Mouse (Mus musculus): Measurements from ENCODE around the gene Lat. TPM values are rescaled to one million over a fixed set of nuclear protein-coding genes. Genes with fewer than 3 reads are reported as not detected.
"Not testable (repeated sequence)": the region's sequence is repeated elsewhere in the genome, so short reads cannot be mapped to it uniquely, and the experiment has no call there.

Gene Lat
- total RNA-seq, 2 experiments from 2014 or later, result 0.57 to 1.5 TPM

DNA sequence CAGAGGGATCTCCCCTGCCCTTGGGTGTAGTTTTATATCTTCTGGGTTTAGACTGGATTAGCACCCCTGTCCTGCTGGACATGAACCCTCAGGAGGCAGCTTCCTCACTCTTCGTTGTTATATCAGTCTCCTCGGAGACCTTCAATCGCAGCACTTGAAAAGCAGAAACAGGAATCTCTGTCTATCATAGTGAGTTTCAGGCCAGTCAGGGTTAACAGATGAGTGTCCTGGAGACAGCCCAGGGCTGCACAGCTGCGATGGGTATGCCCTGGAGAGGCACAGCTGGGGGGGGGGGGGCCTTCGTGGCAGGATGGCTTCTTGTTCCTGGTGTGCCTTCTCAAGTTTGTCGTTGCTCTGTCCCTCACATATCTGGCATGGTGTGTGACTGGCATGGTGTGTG, 28.5 kb downstream of the Lat start:
- intact Hi-C loops (cut with DNase I), result no loop called here
- no peak for DNase-seq (ENCODE audit: low spot score in 2 of 2)

DNA sequence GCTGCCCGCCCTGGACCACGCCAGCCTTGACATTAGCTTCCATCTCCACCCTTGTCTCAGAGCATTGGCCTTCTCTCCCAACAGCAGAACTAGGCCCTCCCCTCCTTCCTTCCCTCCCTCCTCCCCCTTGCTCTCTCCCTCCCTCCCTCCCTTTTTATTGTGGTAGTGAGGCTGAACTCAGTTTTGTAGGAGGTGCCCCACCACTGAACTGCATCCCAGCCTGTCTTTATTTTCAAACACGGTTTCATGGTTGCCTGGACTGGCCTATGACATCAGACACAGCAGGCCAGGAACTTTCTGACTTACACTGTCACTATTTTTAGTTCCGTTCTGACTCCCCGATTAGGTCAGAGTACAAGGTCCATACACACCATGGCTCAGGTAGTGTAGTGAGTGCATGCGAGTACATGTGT, 29.2 kb downstream of the Lat start:
- DNase-seq (ENCODE audit: low spot score in 2 of 2), result no peak

DNA sequence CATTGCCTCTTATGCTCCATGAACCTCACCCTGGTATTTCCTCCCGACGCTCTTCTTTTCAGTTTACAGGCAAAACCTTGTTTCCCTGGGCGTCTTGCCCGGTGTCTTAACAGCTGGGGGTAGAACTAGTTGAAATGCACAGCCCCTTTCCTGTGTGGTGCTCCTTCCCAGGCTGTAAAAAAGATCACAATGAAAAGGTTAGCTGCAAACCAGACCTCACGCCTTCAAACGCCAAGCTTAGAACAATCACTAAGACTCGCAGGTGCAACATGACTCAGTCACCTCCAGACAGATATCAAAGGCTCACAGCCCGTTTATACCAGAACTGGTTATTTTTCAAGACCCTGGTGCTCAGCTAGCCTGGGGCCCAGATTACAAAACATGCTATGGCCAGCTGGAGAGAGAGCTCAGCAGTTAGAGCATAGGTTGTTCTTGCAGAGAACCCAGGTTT, 29.8 kb downstream of the Lat start:
- no peak for DNase-seq (ENCODE audit: low spot score in 2 of 2)
- intact Hi-C loops (cut with DNase I), result no loop called here

More for the DNA sequence above, 29.2 kb downstream of the Lat start:
- intact Hi-C loops (cut with DNase I), result no loop called here

DNA sequence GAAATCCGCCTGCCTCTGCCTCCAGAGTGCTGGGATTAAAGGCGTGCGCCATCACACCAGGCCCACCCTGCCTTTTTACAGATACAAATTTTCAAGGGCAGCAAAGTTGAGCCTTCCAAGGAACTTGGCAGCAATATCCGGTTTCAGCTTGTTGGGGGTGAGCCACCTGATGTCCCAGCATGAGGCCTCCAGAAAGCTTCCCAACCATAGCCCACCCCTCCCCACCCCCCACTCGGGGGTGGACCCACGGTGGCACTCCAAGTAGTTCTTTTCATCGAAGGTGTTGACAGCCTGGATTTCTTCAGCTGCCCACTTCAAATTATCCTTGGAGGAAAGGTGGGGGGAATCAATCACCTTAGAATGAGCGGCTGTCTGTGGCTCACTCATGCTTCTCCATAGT, 30.5 kb downstream of the Lat start:
- intact Hi-C loops (cut with DNase I), result no loop called here
- DNase-seq (ENCODE audit: low spot score in 2 of 2), result no peak

DNA sequence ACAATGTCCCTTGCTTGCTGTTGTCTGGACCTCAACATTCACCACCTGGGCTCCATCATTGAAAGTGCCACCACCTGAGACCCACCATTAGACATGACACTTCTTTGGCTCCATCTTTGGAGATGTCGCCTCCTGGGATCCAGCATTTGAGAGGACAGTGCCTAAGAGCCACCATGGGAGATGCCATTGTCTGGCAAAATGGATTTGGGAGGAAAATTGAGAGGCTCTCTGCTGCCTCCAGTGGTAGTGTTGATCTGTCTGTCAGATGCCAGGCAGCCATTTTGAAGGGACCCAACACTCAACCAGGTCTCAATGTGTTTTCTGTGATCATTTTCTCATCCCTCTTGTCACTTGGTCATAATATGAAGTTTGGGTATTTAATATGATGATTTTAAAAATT, 33.8 kb downstream of the Lat start:
- intact Hi-C loops (cut with DNase I), result no loop called here
- DNase-seq (ENCODE audit: low spot score in 2 of 2), result no peak

DNA sequence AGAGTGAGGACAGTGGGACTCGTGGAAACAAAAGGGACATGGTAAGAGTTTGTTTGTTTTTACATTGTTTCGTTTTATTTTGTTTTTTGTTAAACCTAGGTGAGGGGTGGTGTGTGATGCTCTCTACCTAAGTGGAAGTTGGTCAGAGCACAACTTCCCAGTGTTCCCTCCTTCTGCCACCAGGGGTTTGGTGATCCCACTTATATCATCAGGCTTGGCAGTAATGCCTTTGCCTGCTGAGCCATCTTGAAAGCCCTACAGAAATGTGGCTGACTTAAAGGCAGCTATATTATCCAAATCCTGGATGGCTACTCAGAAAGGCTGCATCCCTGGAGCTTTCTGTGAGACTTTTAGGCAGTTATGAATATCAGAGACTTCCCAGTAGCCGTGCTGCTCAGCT, 36.7 kb downstream of the Lat start:
- DNase-seq (ENCODE audit: low spot score in 2 of 2), result no peak
- intact Hi-C loops (cut with DNase I), result loop anchor here (5.0 kb wide), 1 partner anchor 185 kb away; no protein-coding TSS in a partner anchor

DNA sequence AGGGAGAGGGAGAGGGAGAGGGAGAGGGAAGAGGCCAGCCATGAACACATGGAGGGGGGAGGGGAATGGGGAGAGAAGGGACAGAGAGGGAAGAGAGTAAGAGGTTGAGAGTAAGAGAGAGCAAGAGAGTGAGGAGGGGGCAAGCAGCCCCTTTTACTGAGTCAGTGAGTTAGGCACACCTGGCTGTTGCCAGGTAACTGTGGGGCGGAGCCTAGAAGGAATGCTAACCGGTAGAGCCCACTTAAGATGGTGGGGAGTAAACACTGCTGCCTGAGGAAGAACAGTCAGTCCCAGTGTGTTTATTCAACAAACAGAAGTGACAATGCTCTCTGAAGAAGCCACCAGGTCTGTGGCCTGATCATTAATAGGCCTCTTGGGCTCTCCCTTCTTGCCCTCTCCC, 38.7 kb downstream of the Lat start:
- DNase-seq (ENCODE audit: low spot score in 2 of 2), result no peak
- intact Hi-C loops (cut with DNase I), result loop anchor here (5.0 kb wide), 1 partner anchor 187 kb away; no protein-coding TSS in a partner anchor

DNA sequence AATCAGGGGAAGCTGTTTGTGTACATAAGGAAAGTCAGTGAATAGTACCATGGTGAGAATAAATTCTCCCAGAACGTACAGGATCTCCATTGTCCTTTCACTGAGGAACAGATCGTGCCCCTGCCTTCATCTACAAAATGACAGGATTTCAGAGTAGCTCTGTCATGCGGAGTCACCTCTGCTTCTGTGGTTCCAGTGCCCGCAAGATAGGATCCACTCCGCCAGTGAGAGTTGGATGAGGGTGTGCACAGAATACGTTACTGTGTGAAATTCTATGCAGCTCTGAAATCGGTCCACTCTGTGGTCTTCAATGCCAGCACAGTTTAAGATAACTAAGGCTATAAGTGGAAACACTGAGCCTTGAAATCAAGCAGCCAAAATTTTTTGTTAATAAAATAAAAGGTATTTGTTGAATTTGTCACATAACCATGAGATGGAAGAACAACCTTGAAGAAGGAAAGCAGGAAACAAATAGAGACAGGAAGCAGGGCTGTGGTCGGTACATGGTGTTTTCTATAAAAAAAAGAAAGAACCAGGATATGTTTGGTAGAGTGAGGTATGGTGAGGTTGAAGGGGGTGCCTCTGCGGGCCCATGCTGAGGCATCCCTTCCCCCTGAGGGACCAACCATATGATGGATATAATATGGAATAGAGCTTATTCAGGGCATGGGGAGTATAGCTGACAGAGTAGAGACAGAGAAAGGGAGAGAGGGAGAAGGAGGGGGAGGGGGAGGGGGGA, 39.3 kb downstream of the Lat start:
- intact Hi-C loops (cut with DNase I), result loop anchor here (5.0 kb wide), 1 partner anchor 187 kb away; no protein-coding TSS in a partner anchor
- DNase-seq (ENCODE audit: low spot score in 2 of 2), result no peak

DNA sequence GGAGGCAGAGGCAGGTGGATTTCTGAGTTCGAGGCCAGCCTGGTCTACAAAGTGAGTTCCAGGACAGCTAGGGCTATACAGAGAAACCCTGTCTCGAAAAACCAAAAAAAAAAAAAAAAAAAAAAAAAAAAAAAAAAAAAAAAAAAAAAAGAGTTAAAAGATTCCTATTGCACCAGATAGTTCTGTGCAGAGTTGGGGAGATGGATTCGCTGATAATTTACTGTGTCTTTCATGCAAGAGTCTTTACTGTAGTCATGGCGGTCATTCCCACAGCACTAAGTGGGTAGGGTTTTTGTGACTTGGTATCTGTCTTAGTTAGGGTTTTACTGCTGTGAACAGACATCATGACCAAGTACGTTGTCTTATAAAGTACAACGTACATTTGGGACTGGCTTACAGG, 40.5 kb downstream of the Lat start:
- intact Hi-C loops (cut with DNase I), result not testable (repeated sequence)

DNA sequence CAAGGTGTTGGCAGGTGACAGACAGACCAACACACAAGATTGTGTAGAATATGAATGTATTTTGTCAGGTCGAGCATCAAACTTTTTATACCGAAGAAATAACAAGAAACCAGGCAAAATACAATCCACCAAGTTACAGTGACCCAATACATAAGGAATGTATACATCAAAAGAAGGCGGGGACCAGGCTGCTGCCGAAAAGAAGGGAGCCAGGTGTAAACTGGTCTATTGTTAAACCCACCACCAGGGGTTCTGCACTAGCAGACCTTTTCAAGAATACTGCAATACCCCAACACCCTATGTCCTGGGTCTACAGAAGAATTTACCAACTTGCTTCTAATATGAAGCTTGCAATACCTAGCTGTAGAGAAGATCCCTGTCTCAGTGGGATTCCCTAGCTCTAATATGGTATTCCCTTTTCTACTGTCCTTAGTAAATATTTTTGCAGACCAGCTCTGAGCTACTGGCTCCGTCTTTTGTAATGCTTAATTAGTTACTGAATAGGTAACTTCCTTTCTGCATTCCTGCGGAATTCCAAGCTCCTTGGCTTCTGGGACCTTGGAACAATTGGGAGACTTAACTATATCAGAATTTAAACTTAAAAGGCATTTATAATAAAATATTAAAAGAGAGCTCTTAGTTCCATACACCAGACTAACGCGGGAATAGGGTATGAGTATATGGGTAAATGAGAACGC, 43.6 kb downstream of the Lat start:
- DNase-seq (ENCODE audit: low spot score in 2 of 2); intact Hi-C loops (cut with DNase I): not testable (repeated sequence)

More for the DNA sequence above, 40.5 kb downstream of the Lat start:
- not testable (repeated sequence) for DNase-seq (ENCODE audit: low spot score in 2 of 2)

DNA sequence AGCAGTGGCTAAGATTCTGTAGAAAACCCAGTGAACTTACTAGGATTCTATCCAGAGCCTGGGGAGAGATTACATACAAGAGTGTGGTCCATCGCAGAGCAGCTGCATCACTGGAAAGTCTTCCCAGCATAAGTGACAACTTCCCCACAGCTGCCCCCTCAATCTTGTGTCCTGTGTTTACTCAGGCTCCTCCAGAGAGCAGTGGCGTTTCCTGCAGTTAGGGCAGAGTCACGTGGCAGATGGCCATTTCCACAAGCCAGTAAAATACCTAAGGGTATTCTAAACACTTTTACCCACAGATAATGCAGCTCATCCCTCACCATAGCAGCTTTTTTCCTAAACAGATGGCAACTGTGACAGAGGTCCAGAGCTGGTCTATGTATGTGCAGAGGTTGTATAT, 44.6 kb downstream of the Lat start:
- no peak for DNase-seq (ENCODE audit: low spot score in 2 of 2)
- intact Hi-C loops (cut with DNase I), result loop anchor here (5.0 kb wide), 1 partner anchor 203 kb away; no protein-coding TSS in a partner anchor

DNA sequence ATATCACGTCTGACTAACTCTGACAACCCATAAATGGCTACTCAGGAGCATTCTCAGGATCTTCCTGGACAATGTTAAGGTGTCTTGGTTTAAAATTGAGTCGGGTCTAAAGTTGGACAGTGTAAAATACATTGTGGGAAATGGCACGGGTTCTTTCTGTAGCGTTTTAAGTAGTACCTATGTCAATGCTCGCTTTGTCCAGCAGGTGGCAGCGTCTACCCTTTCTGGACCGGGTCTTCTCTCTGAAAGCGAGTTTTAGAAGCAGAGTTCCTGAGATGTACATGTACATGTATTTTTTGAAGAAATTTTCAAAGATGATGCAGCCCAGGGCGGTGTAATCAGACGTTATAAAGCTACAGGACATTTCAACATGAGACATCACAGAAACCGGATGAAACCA, 45.6 kb downstream of the Lat start:
- DNase-seq (ENCODE audit: low spot score in 2 of 2), result peak; percentile 67 to 77
- intact Hi-C loops (cut with DNase I), result loop anchor here (1.0 to 5.0 kb wide), 2 partner anchors 55 to 204 kb away; no protein-coding TSS in a partner anchor

DNA sequence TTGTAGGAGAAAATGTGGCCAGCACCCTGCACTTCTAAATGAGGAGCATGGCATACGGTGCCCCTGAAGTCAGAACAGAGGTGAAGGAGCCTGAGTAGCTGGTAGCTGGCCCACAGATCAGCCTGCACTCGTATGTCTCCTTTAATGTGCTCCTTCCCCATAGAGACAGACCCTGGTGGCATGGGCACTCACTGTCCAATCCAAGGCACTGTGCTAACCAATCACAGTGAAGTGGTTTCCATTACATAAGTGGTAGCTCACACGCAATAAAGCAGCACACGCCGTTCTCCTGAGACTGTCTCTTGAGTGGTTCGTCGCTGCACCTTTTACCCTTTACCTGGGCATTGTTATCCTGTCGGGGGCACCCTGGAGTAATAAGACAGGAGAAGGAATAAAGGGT, 55.1 kb downstream of the Lat start:
- no peak for DNase-seq (ENCODE audit: low spot score in 2 of 2)
- intact Hi-C loops (cut with DNase I), result no loop called here

Small RNA genes lying within 50 kb of the gene (microRNA-seq; reads per million reads assigned to microRNA genes)
- gene Mir7058, result not detected

Other genes starting within 250 kb of the Lat start
- 10 to 100 TPM; 91.6 to 99.2 TPM for gene Xpo6, start 169.1 kb downstream of the Lat start, total RNA-seq (2021)
- gene Sbk1, start 97.0 kb downstream of the Lat start, total RNA-seq (2021), result 10 to 100 TPM; 65.2 to 69.9 TPM
- gene Spns1, start 7.9 kb upstream of the Lat start, total RNA-seq (2021), result 10 to 100 TPM; 81.5 to 85.5 TPM
- gene Nfatc2ip, start 27.2 kb upstream of the Lat start, total RNA-seq (2021), result 1 to 10 TPM; 5.2 to 5.5 TPM
- not detected for gene Cd19, start 45.3 kb upstream of the Lat start, total RNA-seq (2021)
- 10 to 100 TPM; 11.0 to 11.6 TPM for gene Rabep2, start 59.2 kb upstream of the Lat start, total RNA-seq (2021)
- gene Atp2a1, start 93.5 kb upstream of the Lat start, total RNA-seq (2021), result under 1 TPM in 1 of 2 experiments, not detected in 1; 0.54 TPM
- 10 to 100 TPM; 68.5 to 73.5 TPM for gene Sh2b1, start 105.9 kb upstream of the Lat start, total RNA-seq (2021)
- 10 to 100 TPM; 77.2 to 81.6 TPM for gene Tufm, start 117.8 kb upstream of the Lat start, total RNA-seq (2021)
- gene Atxn2l, start 133.9 kb upstream of the Lat start, total RNA-seq (2021), result 100 to 1,000 TPM; 102 to 144 TPM
- gene Eif3c, start 196.8 kb upstream of the Lat start, total RNA-seq (2021), result 100 to 1,000 TPM; 169 to 193 TPM
- gene Apobr, start 215.4 kb upstream of the Lat start, total RNA-seq (2021), result under 1 TPM; 0.39 to 0.63 TPM
- gene Cln3, start 216.2 kb upstream of the Lat start, total RNA-seq (2021), result 10 to 100 TPM; 27.4 to 35.8 TPM
- gene Il27, start 225.4 kb upstream of the Lat start, total RNA-seq (2021), result not detected